Mouse (Mus musculus): ENCODE data around the gene Sync.

DNA sequence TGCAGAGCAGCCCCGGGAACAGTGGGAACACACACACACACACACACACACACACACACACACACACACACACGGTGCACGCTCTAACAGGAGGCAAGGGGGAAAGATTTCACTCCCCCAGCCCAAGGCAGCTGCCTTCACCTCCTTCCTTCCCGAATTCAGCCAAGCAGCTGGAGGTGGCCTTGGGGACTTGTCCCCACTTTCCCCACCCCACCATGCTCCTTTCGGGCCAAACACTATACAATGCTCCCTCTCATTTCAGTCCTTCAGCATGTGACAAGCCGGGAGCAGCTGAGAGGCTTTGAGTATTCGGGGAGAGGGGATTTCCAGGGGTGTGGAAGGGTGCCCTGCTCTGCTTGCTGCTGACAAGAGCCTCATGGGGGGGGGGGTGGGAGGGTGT, 45.5 kb upstream of the Sync start:
- TF ChIP-seq POLR2A (IDR thresholded peaks at IDR 0.05; ENCODE audit: insufficient read depth, low read depth, low read length) = no peak
- no peak for TF ChIP-seq CTCF (IDR thresholded peaks at IDR 0.05)

Data from heart, adult 2 months (tissue).